Comparison of ENCODE assay signal across 8 mouse cellular contexts in the genomic region with DNA sequence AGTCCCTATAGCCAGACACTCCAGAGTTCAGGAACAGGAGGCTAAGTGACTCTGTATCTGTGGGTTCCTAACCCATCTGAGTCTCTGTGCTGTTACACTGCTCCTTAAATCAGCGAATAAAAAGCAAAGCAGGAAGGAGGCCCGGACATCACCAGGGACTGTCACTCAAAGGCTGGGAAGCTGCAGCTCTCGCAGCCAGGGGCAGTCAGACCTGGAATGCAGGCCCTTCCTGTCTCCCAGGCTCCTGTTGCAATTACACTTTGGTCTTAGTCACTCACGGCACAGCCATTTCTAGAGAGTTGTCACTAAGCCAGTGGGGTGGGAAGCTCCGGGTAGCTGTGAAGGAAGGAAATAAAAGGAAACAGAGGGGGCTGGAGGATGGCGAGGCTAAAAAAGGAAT. TPM values are rescaled to one million over a fixed set of nuclear protein-coding genes. Genes with fewer than 3 reads are reported as not detected.
DNase-seq lines count a peak whose midpoint lies in the region; ATAC-seq and TF ChIP-seq lines count a peak whose summit lies in the region.

No protein-coding gene starts in this region.

- no peak for ATAC-seq in midbrain, embryonic 12.5 days (ENCODE audit: low FRiP score, low read depth)

- no peak; the same call in 1 of the 2 replicates for TF ChIP-seq CTCF in left cerebral cortex, adult 2 months (IDR thresholded peaks at IDR 0.05)

- 14% methylated on average over 6 of the region's 6 CpGs for WGBS in midbrain, embryonic 12.5 days

- peak; percentile 56 to 59 for DNase-seq in left cerebral cortex, adult 2 months (ENCODE audit: extremely low spot score in 1 of 2, low spot score in 2 of 2)
- DNase-seq in left cerebral cortex, postnatal 4 days, result no peak
- DNase-seq in embryo, embryonic 10.5 days (ENCODE audit: low spot score), result peak; percentile 43
- DNase-seq in heart, adult 9 months (ENCODE audit: low spot score in 2 of 2), result peak; percentile 75
- DNase-seq in kidney, postnatal 14 days, result peak; percentile 64
- DNase-seq in spleen, postnatal 4 days (ENCODE audit: low spot score in 2 of 2), result no peak
- DNase-seq in thymus, postnatal 0 days (ENCODE audit: low spot score), result no peak

- H3K27me3 ChIP-seq in midbrain, embryonic 12.5 days, result no peaks in the 10 kb centered on the region

- H3K9me3 ChIP-seq in midbrain, embryonic 12.5 days, result no peaks in the 10 kb centered on the region

- H3K4me2 ChIP-seq in midbrain, embryonic 12.5 days (replicated peaks), result no peak overlapping the region

- intact Hi-C loops in left cerebral cortex, adult 2 months (cut with DNase I), result loop anchor here (1.0 kb wide), 1 partner anchor 33 kb away; no protein-coding TSS in a partner anchor
- intact Hi-C loops in left cerebral cortex, postnatal 4 days (cut with DNase I), result no loop called here

- no peak overlapping the region for H3K9ac ChIP-seq in midbrain, embryonic 12.5 days (replicated peaks)

- H3K4me1 ChIP-seq in midbrain, embryonic 12.5 days, result peaks cover 32% of the 10 kb centered on the region

- peak overlapping the region; percentile 82 for H3K27ac ChIP-seq in left cerebral cortex, adult 2 months
- H3K27ac ChIP-seq in midbrain, embryonic 12.5 days (replicated peaks), result peak overlapping the region; percentile 54

- H3K36me3 ChIP-seq in midbrain, embryonic 12.5 days, result no peaks in the 10 kb centered on the region

- H3K4me3 ChIP-seq in left cerebral cortex, adult 2 months, result no peak overlapping the region
- H3K4me3 ChIP-seq in midbrain, embryonic 12.5 days, result no peak overlapping the region

RNA-seq across cellular contexts. Expression of gene Rasa3, which starts 33.2 kb away (rescaled TPM):
- total RNA-seq in left cerebral cortex, adult 2 months (2021), result 10 to 100 TPM; 62.3 to 69.4 TPM
- 10 to 100 TPM; 46.4 to 49.1 TPM for total RNA-seq in left cerebral cortex, postnatal 4 days (2021)
- polyA plus RNA-seq in midbrain, embryonic 12.5 days (2016; fragmentation: Nextera tagmentation; extraction: Ambion mirVana), result 22.7 and 23.7 TPM in 2 replicates
- polyA plus RNA-seq in thymus, postnatal 0 days (2015; fragmentation: Nextera tagmentation; extraction: Ambion mirVana), result 24.2 TPM in 2 replicates

Comparison
In these comparisons a context has a peak if more than half of its experiments do, and no peak if none do; other contexts are left out.
1. DNase-seq: peak in left cerebral cortex, adult 2 months (2 of 2), embryo, embryonic 10.5 days (single experiment), heart, adult 9 months (2 of 2) and kidney, postnatal 14 days (single experiment); none in left cerebral cortex, postnatal 4 days (single experiment), spleen, postnatal 4 days (0 of 2) and thymus, postnatal 0 days (single experiment).